12 mouse cellular contexts compared by ENCODE assay signal in genomic region chr14:12462206-12462605, GRCm38 (mm10).
A peak's percentile ranks its signal among the peaks of the same experiment; 100 is the strongest.
DNase-seq lines count a peak whose midpoint lies in the region.
"Had no signal": no experiment of that assay in that cellular context is flagged by ENCODE, and none has a peak within 500 bp of the region (broad histone marks: within the 10 kb centered on the region; RNA-seq: fewer than 3 reads in every experiment).

No protein-coding gene starts in this region.

- intact Hi-C loops in heart, postnatal 36 days (cut with DNase I): no loop called here

- DNase-seq in cerebellum, postnatal 10 days: peak; percentile 52 to 57
- no peak for DNase-seq in cerebellum, adult 18-20 months
- peak; percentile 14 for DNase-seq in heart, postnatal 4 days
- no peak for DNase-seq in heart, postnatal 36 days
- peak; percentile 1 for DNase-seq in NIH3T3 (ENCODE audit: low read depth)
- DNase-seq in fat pad, adult 2 months (ENCODE audit: extremely low read depth, low read depth, low spot score): peak; percentile 5
- DNase-seq in lung, postnatal 10 days: no peak
- DNase-seq: adrenal gland, adult 8-10 months; gastrocnemius, postnatal 36 days; heart, adult 18-20 months; heart, postnatal 10 days; kidney, adult 2 months had no signal

Comparison
In these comparisons a context has a peak if more than half of its experiments do, and no peak if none do; other contexts are left out.
1. DNase-seq: peak in cerebellum, postnatal 10 days (2 of 2), heart, postnatal 4 days (single experiment), NIH3T3 (single experiment) and fat pad, adult 2 months (single experiment); none in cerebellum, adult 18-20 months (0 of 2), heart, postnatal 36 days (0 of 2) and lung, postnatal 10 days (single experiment).